Mouse (Mus musculus): Measurements from ENCODE around the gene Pank4. TPM values are rescaled to one million over a fixed set of nuclear protein-coding genes. Genes with fewer than 3 reads are reported as not detected.

The Pank4 gene
- 10 to 100 TPM; 27.9 to 31.5 TPM for total RNA-seq (2023)

DNA sequence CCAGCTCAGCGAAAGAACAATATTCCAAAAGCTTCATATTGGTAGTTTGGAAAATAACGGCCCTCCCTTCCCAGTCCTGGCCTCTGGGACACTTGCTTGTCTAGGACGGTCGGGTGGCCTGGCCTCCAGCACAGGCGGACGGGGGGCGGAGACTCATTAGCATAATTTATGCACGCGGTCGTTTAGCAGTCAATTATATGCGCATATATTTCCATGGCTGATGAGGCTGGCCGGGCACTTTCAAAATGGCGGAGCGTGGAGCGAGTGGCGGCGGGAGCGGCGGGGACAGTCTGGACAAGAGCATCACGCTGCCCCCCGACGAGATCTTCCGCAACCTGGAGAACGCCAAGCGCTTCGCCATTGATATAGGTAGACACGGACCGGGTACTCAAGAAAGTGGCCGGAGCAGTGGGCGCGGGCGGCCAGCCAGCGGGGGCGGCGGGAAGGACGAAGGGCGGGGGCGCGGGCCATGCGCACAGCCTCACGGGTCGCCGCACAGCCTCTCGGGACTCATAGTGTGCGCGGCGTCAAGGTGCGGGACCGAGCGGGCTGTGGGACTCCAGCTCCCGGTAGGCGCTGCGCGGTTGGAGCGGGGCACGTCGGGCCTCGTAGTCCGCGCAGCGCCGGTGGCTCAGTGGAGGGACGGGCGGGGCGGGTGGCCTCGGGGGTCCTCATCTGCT lies at the start of gene Pank4:
Gene Pank4, plus strand, starts transcription at position 223 of the 680 bp plus-strand sequence.

DNA sequence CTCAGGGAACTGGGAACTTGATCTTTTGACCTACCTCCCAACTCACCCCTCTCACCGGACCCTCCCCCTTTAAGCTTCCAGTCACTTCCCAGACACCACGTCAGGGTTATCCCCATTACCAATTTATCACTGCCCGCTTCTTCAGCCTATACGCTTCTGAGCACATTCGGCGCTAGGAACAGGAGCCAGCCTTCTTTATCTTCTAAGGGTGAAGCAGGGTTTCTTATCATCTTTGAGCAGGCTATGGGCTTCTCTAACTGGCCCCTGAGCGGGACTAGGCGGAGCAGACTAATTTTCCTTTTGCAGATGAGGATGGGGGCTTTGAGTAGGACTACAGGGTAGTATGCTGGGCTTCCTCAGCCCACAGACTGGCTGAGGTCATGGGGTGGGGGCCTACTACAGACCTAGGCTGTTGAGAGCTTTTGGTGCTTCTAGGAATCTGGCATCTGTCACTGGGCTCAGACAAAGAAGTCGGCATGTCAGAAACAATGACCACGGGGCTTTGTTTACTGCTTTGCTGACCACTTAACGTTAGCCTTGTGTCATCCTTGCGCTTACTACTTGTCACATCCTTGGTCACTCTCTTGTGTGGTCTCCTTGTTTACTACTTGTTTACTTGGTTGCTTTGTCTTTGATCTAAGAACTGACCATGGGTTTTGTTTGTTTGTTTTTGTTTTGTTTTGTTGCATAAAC lies 35.4 kb upstream of the Pank4 start, which contains the start of gene Tnfrsf14:
Gene Tnfrsf14, minus strand, starts transcription at position 169 of the 693 bp plus-strand sequence.

DNA sequence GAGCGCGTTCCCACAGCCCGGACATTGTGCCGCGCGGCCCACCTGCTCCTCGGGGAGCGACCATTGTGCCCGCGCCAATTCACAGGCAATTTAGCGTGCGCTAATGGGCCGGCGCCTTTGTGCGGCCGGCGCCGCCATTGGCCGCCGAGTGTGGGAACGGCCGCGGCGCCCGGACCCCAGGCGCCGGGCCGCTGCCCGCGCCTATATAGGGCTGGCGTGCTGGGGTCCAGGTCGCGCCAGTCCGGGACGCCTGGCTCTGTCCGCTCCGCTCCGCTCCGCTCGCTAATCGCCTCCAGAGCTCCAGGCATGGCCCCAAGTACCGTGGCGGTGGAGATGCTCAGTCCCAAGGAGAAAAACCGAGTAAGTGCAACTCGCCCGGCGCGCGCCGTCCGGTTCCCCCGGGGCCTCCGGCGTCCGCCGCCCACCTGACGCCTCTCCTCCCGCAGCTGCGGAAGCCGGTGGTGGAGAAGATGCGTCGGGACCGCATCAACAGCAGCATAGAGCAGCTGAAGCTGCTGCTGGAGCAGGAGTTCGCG lies 3.2 kb upstream of the Pank4 start, which contains the start of gene Hes5:
Gene Hes5, plus strand, starts transcription at position 234 of the 536 bp plus-strand sequence.

Other genes starting within 250 kb of the Pank4 start
- gene Ttc34, start 126.7 kb upstream of the Pank4 start, total RNA-seq (2023): not detected
- gene Mmel1, start 94.5 kb upstream of the Pank4 start, total RNA-seq (2023): under 1 TPM in 1 of 2 experiments, not detected in 1; 0.24 TPM
- 1 to 10 TPM; 1.9 to 2.5 TPM for gene Fam213b, start 65.0 kb upstream of the Pank4 start, total RNA-seq (2023)
- 100 to 1,000 TPM; 101 to 127 TPM for gene Tnfrsf14, start 35.6 kb upstream of the Pank4 start, total RNA-seq (2023)
- under 1 TPM in 1 of 2 experiments, not detected in 1; 0.53 TPM for gene Hes5, start 3.2 kb upstream of the Pank4 start, total RNA-seq (2023)
- under 1 TPM in 1 of 2 experiments, not detected in 1; 0.09 TPM for gene Plch2, start 92.7 kb downstream of the Pank4 start, total RNA-seq (2023)
- gene Pex10, start 102.9 kb downstream of the Pank4 start, total RNA-seq (2023): 1 to 10 TPM; 5.7 to 7.4 TPM
- 10 to 100 TPM; 55.8 to 59.7 TPM for gene Rer1, start 122.3 kb downstream of the Pank4 start, total RNA-seq (2023)
- gene Morn1, start 122.5 kb downstream of the Pank4 start, total RNA-seq (2023): 1 to 10 TPM; 1.4 to 1.9 TPM